Mouse (Mus musculus): ENCODE results near the gene Gucy1b2. TPM values are rescaled to one million over a fixed set of nuclear protein-coding genes. Genes with fewer than 3 reads are reported as not detected.

Gene Gucy1b2
- total and polyA plus RNA-seq, 3 experiments = 0.04 to 0.13 TPM; not detected in 1

DNA sequence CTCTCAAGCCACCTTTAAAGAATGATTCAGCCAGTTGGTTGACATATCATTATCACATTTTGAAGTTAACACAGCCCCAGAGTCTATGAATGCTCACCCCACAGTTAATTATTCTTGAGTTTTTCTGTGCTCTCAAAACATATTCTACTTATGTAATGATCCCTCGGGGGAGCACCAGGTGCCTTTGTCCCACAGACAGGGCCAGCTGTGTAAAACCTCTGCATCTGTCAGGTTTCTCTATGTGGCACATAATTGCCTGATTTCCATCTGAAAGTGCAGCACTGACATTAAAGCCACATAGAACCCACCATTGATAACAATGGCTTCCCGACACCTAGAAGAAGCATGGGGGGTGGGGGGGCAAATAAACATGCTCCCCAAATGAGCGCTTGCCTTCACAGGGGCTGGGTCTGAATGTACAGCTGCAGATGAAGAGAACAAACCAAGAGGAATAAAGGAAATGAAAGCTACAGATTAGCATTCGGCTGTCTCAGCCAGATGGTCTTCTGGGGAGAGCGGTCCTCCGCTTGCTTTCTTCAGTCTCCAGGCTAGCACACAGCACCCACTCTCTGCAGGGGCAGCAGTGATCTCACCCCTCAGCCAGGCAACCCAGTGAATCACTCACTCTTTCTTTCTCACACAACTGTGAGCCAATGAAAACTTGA, 66.9 kb downstream of the Gucy1b2 start:
- Histone ChIP-seq H3K4me3 (no peak overlapping the region), H3K27me3 (ENCODE audit: control insufficient read depth, insufficient read depth, low read length) (no peaks in the 10 kb centered on the region), H3K4me1 (ENCODE audit: control insufficient read depth, insufficient read depth, low read length) (0 out of 2 replicates have a peak, but pooled peaks cover 1% of the 10 kb centered on the region), H3K27ac (no peak overlapping the region), H3K36me3 (ENCODE audit: control insufficient read depth, insufficient read depth, low read length) (no peaks in the 10 kb centered on the region), H3K79me2 (replicated peaks; ENCODE audit: control insufficient read depth, insufficient read depth, low read length) (no peaks in the 10 kb centered on the region), H3K9ac (ENCODE audit: low read depth, low read length) (no peak overlapping the region)
- TF ChIP-seq POLR2A (IDR thresholded peaks at IDR 0.05; ENCODE audit: insufficient read depth, low read depth, low read length) (no peak), CTCF (IDR thresholded peaks at IDR 0.05) (no peak), EP300 (IDR thresholded peaks at IDR 0.05; ENCODE audit: insufficient read depth, low read depth, low read length) (no peak)
- intact Hi-C loops (cut with DNase I) = no loop called here
- no peak for DNase-seq
- WGBS = 63% methylated on average over 6 of the region's 6 CpGs

DNA sequence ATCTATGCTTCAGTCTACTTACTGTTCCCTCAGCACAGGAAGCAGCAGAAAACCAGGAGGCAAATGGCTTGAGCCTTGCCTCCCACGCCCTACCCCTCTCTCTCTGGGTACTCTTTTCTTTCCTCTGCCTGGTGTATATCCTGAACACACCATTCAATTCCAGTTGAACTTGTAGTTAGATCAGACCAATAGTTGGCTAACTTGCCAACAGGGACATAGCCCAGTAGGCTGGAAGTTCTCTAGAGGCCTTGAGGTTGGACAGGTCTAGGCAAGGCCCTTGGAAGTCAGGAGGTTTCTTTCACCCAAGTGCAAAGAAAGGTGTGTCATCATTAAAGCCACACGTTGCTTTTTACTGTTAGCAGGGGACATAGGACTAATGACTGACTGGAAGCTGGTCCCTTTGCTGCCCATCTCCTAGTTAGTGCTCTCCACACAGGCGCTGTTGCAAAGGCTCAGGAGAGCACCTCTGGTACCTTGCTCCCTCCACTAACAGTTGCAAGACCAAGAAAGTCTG, 72.2 kb downstream of the Gucy1b2 start:
- no peak for DNase-seq
- no peak overlapping the region for H3K4me3 ChIP-seq
- no peak overlapping the region for H3K27ac ChIP-seq
- TF ChIP-seq POLR2A (IDR thresholded peaks at IDR 0.05; ENCODE audit: insufficient read depth, low read depth, low read length) (no peak), CTCF (IDR thresholded peaks at IDR 0.05) (no peak), EP300 (IDR thresholded peaks at IDR 0.05; ENCODE audit: insufficient read depth, low read depth, low read length) (no peak)
- WGBS = 86% methylated on average over 3 of the region's 3 CpGs
- no peaks in the 10 kb centered on the region for H3K27me3 ChIP-seq (ENCODE audit: control insufficient read depth, insufficient read depth, low read length)
- no peaks in the 10 kb centered on the region for H3K79me2 ChIP-seq (replicated peaks; ENCODE audit: control insufficient read depth, insufficient read depth, low read length)
- H3K36me3 ChIP-seq (ENCODE audit: control insufficient read depth, insufficient read depth, low read length) = no peaks in the 10 kb centered on the region
- no peaks in the 10 kb centered on the region for H3K4me1 ChIP-seq (ENCODE audit: control insufficient read depth, insufficient read depth, low read length)
- H3K9ac ChIP-seq (ENCODE audit: low read depth, low read length) = no peak overlapping the region
- intact Hi-C loops (cut with DNase I) = no loop called here

DNA sequence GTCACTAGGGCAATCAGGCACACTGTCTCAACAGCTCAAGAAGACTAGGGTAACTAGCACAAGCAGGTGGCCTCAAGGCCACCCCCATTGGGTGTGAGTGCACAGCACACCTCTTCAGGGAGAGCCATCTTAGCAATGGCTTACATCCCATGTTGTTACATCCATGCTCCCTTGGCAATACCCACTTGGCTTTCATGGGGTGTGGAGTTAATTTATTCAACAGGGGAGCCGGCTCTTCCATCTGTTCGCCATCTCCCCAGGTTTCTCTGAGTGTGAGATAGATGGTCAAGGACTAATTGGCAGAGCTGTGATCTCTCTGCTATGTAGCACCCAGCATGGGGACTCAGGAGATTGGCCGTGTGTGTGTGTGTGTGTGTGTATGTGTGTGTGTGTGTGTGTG, 73.0 kb downstream of the Gucy1b2 start:
- no peak for DNase-seq
- no peak overlapping the region for H3K4me3 ChIP-seq
- no peaks in the 10 kb centered on the region for H3K36me3 ChIP-seq (ENCODE audit: control insufficient read depth, insufficient read depth, low read length)
- H3K4me1 ChIP-seq (ENCODE audit: control insufficient read depth, insufficient read depth, low read length) = no peaks in the 10 kb centered on the region
- intact Hi-C loops (cut with DNase I) = no loop called here
- no peaks in the 10 kb centered on the region for H3K27me3 ChIP-seq (ENCODE audit: control insufficient read depth, insufficient read depth, low read length)
- no peak overlapping the region for H3K27ac ChIP-seq
- no peak for TF ChIP-seq CTCF (IDR thresholded peaks at IDR 0.05)
- no peak for TF ChIP-seq EP300 (IDR thresholded peaks at IDR 0.05; ENCODE audit: insufficient read depth, low read depth, low read length)
- TF ChIP-seq POLR2A (IDR thresholded peaks at IDR 0.05; ENCODE audit: insufficient read depth, low read depth, low read length) = no peak
- WGBS = 88% methylated on average over 3 of the region's 3 CpGs
- H3K79me2 ChIP-seq (replicated peaks; ENCODE audit: control insufficient read depth, insufficient read depth, low read length) = no peaks in the 10 kb centered on the region
- H3K9ac ChIP-seq (ENCODE audit: low read depth, low read length) = no peak overlapping the region

DNA sequence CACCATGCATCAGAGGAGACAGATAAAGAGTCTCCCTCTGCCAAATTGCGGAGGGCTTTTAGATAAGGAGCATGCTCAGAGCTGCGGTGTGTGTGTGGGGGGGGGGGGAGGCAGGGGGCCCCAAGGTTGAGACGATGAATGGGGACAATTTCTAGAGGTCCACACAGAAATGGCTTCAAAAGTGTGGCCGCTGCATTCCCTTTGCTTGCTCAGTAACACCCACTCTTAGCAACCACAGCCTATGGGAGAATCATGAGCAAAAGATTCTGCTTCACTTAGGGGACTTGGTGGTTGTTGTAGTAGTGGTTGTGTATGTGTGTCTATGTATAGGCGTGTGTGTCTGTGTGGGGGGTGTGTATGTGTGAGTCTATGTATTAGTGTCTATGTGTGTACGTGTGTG, 75.5 kb downstream of the Gucy1b2 start:
- Histone ChIP-seq H3K79me2 (replicated peaks; ENCODE audit: control insufficient read depth, insufficient read depth, low read length) (no peaks in the 10 kb centered on the region), H3K36me3 (ENCODE audit: control insufficient read depth, insufficient read depth, low read length) (no peaks in the 10 kb centered on the region), H3K4me1 (ENCODE audit: control insufficient read depth, insufficient read depth, low read length) (peaks cover 2% of the 10 kb centered on the region), H3K27me3 (ENCODE audit: control insufficient read depth, insufficient read depth, low read length) (no peaks in the 10 kb centered on the region), H3K9ac (ENCODE audit: low read depth, low read length) (no peak overlapping the region), H3K27ac (no peak overlapping the region), H3K4me3 (no peak overlapping the region)
- no peak for DNase-seq
- no peak for TF ChIP-seq POLR2A (IDR thresholded peaks at IDR 0.05; ENCODE audit: insufficient read depth, low read depth, low read length)
- TF ChIP-seq CTCF (IDR thresholded peaks at IDR 0.05) = no peak
- intact Hi-C loops (cut with DNase I) = no loop called here
- 68% methylated on average over 6 of the region's 6 CpGs for WGBS

DNA sequence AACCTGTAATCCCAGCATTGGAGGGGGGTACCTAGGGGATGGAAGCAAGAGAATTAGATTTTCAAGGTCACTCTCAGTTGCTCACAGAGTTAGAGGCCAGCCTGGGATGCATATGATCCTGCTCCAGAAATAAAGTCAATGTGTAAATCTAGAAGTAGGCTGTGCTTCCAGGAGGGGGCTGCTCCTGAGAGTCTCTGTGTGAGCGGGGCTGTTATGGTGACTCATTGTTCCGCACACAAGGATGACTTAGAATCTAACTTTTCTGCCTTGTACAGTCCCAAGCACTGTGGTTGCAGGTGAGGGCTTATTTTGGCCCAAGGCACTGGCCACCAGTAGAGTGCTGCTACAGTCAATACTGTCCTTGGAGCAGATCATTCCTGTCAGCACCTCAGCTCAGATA, 76.7 kb downstream of the Gucy1b2 start:
- H3K79me2 ChIP-seq (replicated peaks; ENCODE audit: control insufficient read depth, insufficient read depth, low read length) = no peaks in the 10 kb centered on the region
- no peak overlapping the region for H3K27ac ChIP-seq
- DNase-seq = no peak
- peaks cover 2% of the 10 kb centered on the region for H3K4me1 ChIP-seq (ENCODE audit: control insufficient read depth, insufficient read depth, low read length)
- WGBS = 89% methylated on average over 2 of the region's 2 CpGs
- H3K36me3 ChIP-seq (ENCODE audit: control insufficient read depth, insufficient read depth, low read length) = no peaks in the 10 kb centered on the region; the same call in 1 of the 2 replicates
- H3K4me3 ChIP-seq = no peak overlapping the region
- H3K27me3 ChIP-seq (ENCODE audit: control insufficient read depth, insufficient read depth, low read length) = no peaks in the 10 kb centered on the region
- intact Hi-C loops (cut with DNase I) = no loop called here
- no peak overlapping the region for H3K9ac ChIP-seq (ENCODE audit: low read depth, low read length)
- TF ChIP-seq EP300 (IDR thresholded peaks at IDR 0.05; ENCODE audit: insufficient read depth, low read depth, low read length) (no peak), POLR2A (IDR thresholded peaks at IDR 0.05; ENCODE audit: insufficient read depth, low read depth, low read length) (no peak), CTCF (IDR thresholded peaks at IDR 0.05) (no peak)

DNA sequence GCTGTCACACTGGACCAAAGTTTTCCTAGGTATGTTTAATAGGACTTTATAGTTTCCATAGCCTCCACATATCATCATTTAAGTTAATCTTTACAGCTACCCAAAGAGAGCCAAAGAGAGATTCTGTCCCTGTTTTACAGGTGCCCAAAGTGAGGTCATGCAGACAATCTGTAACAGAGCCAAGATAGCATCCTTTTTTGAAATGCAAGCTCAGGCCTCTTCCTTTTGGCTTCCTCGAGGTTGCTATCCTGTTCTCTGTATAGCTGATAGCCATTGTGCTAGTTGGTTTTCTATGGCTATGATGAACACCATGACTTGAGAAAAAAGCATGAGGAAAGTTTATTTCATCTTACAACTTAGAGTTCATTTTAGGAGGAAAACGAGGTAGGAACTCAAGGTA, 80.0 kb downstream of the Gucy1b2 start:
- TF ChIP-seq EP300 (IDR thresholded peaks at IDR 0.05; ENCODE audit: insufficient read depth, low read depth, low read length) (no peak), CTCF (IDR thresholded peaks at IDR 0.05) (no peak), POLR2A (IDR thresholded peaks at IDR 0.05; ENCODE audit: insufficient read depth, low read depth, low read length) (no peak)
- H3K36me3 ChIP-seq (ENCODE audit: control insufficient read depth, insufficient read depth, low read length) = peaks cover 2% of the 10 kb centered on the region; the same call in 1 of the 2 replicates
- no peak for DNase-seq
- no peaks in the 10 kb centered on the region for H3K27me3 ChIP-seq (ENCODE audit: control insufficient read depth, insufficient read depth, low read length)
- H3K4me3 ChIP-seq = no peak overlapping the region
- 43% methylated on average over 2 of the region's 2 CpGs for WGBS
- H3K4me1 ChIP-seq (ENCODE audit: control insufficient read depth, insufficient read depth, low read length) = peaks cover 6% of the 10 kb centered on the region
- intact Hi-C loops (cut with DNase I) = no loop called here
- no peak overlapping the region for H3K9ac ChIP-seq (ENCODE audit: low read depth, low read length)
- no peaks in the 10 kb centered on the region for H3K79me2 ChIP-seq (replicated peaks; ENCODE audit: control insufficient read depth, insufficient read depth, low read length)
- no peak overlapping the region for H3K27ac ChIP-seq
